Mouse (Mus musculus) bone marrow, adult 2 months (tissue): ENCODE measurements around the gene Narfl.

Experiments used
- CTCF ChIP-seq: fragments of 200-500 bp; IDR thresholded peaks from 2 replicates; pipeline ENCODE4 v1.5.1; 2011; ENCODE audit warnings: low read length, control low read depth; ENCODE audit not compliant: control insufficient read depth, insufficient read depth
- POLR2A ChIP-seq: fragments of 200-500 bp; IDR thresholded peaks from 2 replicates; pipeline ENCODE4 v1.6.1; 2011; ENCODE audit warnings: low read depth, mild to moderate bottlenecking, control low read depth, low read length, borderline replicate concordance; ENCODE audit not compliant: control insufficient read depth

GRCm38 (mm10) chr17:25795609-25796092 lies 22.1 kb downstream of the Narfl start, which contains the start of gene AC134908.4:
- no peak for TF ChIP-seq CTCF
- no peak for TF ChIP-seq POLR2A
